Mouse (Mus musculus) megakaryocyte-erythroid progenitor cell, adult 5-6 weeks (primary cell): Measurements from ENCODE around the gene Spag6l. TPM values are rescaled to one million over a fixed set of nuclear protein-coding genes. Genes with fewer than 3 reads are reported as not detected.
A peak's percentile ranks its signal among the peaks of the same experiment; 100 is the strongest.
"Not testable (repeated sequence)": the region's sequence is repeated elsewhere in the genome, so short reads cannot be mapped to it uniquely, and the experiment has no call there.

Experiments
- ATAC-seq: replicated peaks from 2 replicates; pipeline ENCODE4 v1.8.0; 2016; ENCODE audit warnings: mild to moderate bottlenecking, inconsistent platforms; ENCODE audit not compliant: severe bottlenecking, poor library complexity, low FRiP score, low TSS enrichment
- total RNA-seq, 2 experiments: library from RNA; stranded (forward) in 1 of 2; stranded (reverse) in 1 of 2; fragments of 200-1000, 215-1000 nt in 1 of 2; fragments of >200 nt in 1 of 2; fragmentation: Nextera tagmentation in 1 of 2; gene quantifications; 2 replicates each; pipeline ENCODE4 v1.2.3; 2014 to 2017

Spag6l gene
- 1.4 and 1.6 TPM in 2 replicates for total RNA-seq (2014; fragmentation: Nextera tagmentation)
- total RNA-seq (2017): 1.1 and 4.2 TPM in 2 replicates

GRCm38 (mm10) chr16:16828757-16829615 is at the start of gene Spag6l:
TSS of gene Spag6l (minus strand) at chr16:16829456.
- peak; percentile 100 for ATAC-seq

GRCm38 (mm10) chr16:16879025-16879424 is 49.8 kb upstream of the Spag6l start:
- ATAC-seq: no peak

- ATAC-seq: peak; percentile 94
These were observed 41.5 kb upstream of the Spag6l start, which contains the start of the genes Top3b and Vpreb1 for GRCm38 (mm10) chr16:16870617-16871331. TSS of gene Top3b (plus strand) at chr16:16870736. TSS of gene Vpreb1 (minus strand) at chr16:16870843.

GRCm38 (mm10) chr16:16870241-16870616 is 41.0 kb upstream of the Spag6l start:
- ATAC-seq: no peak

- no peak for ATAC-seq
These were observed 36.7 kb upstream of the Spag6l start for GRCm38 (mm10) chr16:16865696-16866561.

- ATAC-seq: peak; percentile 54
These were observed 36.0 kb upstream of the Spag6l start for GRCm38 (mm10) chr16:16865217-16865616.

GRCm38 (mm10) chr16:16863978-16864377 is 34.7 kb upstream of the Spag6l start, which contains the start of gene Igll1:
TSS of gene Igll1 (minus strand) at chr16:16863985.
- no peak for ATAC-seq

- ATAC-seq: no peak
These were observed 33.0 kb upstream of the Spag6l start for GRCm38 (mm10) chr16:16862288-16862687.

- no peak for ATAC-seq
These were observed 27.6 kb upstream of the Spag6l start for GRCm38 (mm10) chr16:16856731-16857476.

- ATAC-seq: not testable (repeated sequence)
These were observed 26.8 kb upstream of the Spag6l start for GRCm38 (mm10) chr16:16856054-16856453.

GRCm38 (mm10) chr16:16855541-16855940 is 26.3 kb upstream of the Spag6l start:
- ATAC-seq: no peak

GRCm38 (mm10) chr16:16854836-16855235 is 25.6 kb upstream of the Spag6l start:
- ATAC-seq: peak; percentile 79

GRCm38 (mm10) chr16:16852411-16852810 is 23.2 kb upstream of the Spag6l start:
- no peak for ATAC-seq

GRCm38 (mm10) chr16:16849196-16849595 is 19.9 kb upstream of the Spag6l start:
- ATAC-seq: no peak

- no peak for ATAC-seq
These were observed 415 bp upstream of the Spag6l start for GRCm38 (mm10) chr16:16829671-16830070.

- no peak for ATAC-seq
These were observed 3.0 kb downstream of the Spag6l start for GRCm38 (mm10) chr16:16826223-16826622.

- ATAC-seq: no peak
These were observed 3.8 kb downstream of the Spag6l start for GRCm38 (mm10) chr16:16825476-16825875.

- ATAC-seq: no peak
These were observed 22.9 kb downstream of the Spag6l start for GRCm38 (mm10) chr16:16806325-16806724.
